Comparison of ENCODE assay signal across 12 mouse cellular contexts in genomic region chr2:169099678-169100077, GRCm38 (mm10).
"Had no signal": no experiment of that assay in that cellular context is flagged by ENCODE, and none has a peak within 500 bp of the region (broad histone marks: within the 10 kb centered on the region; RNA-seq: fewer than 3 reads in every experiment).

No protein-coding gene starts in this region.

- DNase-seq: kidney, adult 11 months; kidney, adult 8-10 months; kidney, postnatal 25 days; layer of hippocampus, adult 9-11 months; liver, embryonic 13.5 days; lung, embryonic 14.5 days; thymus, adult 18-20 months; thymus, postnatal 36 days had no signal

- H3K4me1 ChIP-seq: liver, embryonic 13.5 days had no signal

- H3K9ac ChIP-seq: liver, embryonic 13.5 days; lung, embryonic 14.5 days; midbrain, embryonic 12.5 days had no signal

- H3K4me3 ChIP-seq: layer of hippocampus, adult 2 months; liver, embryonic 13.5 days; midbrain, embryonic 12.5 days had no signal

- H3K36me3 ChIP-seq: liver, embryonic 13.5 days; midbrain, embryonic 12.5 days had no signal

- H3K4me2 ChIP-seq: liver, embryonic 13.5 days; lung, embryonic 14.5 days; midbrain, embryonic 12.5 days had no signal

- ATAC-seq: lung, postnatal 0 days had no signal

- H3K27ac ChIP-seq: layer of hippocampus, adult 2 months; liver, embryonic 13.5 days; macrophage; midbrain, embryonic 12.5 days had no signal

- H3K27me3 ChIP-seq: liver, embryonic 13.5 days; midbrain, embryonic 12.5 days had no signal
